Mouse (Mus musculus) 3134 (cell line): ENCODE measurements around the gene Adamts3.

Experiments
- DNase-seq: peaks from one replicate; pipeline ENCODE4 v3.0.0-alpha.2; 2011; ENCODE audit warnings: low spot score; ENCODE audit not compliant: insufficient read length; ENCODE audit errors: extremely low read depth

The Adamts3 gene

GRCm38 (mm10) chr5:89819531-89819930, 63.6 kb downstream of the Adamts3 start:
- DNase-seq, result no peak

DNA sequence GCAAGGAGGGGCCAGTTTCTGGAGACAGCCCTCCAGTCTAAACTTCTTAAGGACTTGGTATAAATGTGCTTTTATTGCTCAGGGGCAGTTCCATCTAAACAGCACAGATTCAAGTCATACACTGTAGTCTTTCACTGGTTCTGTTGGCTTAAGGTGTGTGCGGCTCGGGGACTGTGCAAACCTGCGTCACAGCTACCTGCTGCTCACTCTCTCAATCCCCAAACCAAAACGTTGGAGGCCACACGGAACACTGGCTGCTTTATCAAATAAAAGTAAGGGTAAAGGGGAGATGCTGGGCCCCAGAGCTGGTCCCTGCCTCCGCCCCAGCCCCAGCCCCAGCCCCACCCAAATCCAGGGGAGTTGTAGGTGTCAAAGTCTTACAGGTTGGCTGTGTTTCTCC, 66.5 kb downstream of the Adamts3 start:
- DNase-seq, result no peak

DNA sequence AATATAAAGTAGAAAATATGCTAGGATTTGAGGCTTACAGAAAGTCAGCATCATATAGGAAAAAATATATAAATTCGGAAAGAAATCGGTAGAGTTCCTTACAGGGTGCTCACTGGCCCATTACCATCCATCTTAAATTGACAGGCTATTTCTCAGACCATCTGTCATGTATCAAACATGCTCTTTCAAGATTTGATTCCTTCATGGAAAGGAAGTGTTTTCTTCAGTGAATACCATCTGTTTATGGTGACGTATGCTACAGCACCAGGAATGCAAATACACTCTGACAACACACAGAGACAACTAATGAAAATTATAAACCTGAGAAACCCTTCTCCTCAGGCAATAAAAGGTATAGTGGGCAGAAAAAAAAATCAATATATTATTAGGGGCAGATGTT, 68.6 kb downstream of the Adamts3 start:
- no peak for DNase-seq

- no peak for DNase-seq
These were observed 82.8 kb downstream of the Adamts3 start for GRCm38 (mm10) chr5:89800181-89800816.

DNA sequence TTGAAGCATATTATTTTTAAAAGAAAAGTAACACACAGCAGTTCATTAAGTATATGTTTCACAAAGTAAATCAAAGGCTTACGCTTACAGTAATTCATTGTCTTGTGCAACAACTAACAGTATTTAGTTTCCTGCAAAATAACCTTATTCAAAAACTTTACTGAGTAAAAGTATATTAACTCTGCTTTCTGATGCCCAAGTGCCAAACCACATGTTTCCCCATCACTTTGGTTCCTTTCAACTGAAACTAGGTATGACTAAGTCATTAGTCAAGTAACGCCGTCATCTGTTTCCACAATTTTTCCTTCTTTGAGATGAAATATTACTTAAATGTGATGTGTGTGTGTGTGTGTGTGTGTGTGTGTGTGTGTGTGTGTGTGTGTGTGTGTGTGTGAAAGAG, 89.4 kb downstream of the Adamts3 start:
- DNase-seq, result no peak

DNA sequence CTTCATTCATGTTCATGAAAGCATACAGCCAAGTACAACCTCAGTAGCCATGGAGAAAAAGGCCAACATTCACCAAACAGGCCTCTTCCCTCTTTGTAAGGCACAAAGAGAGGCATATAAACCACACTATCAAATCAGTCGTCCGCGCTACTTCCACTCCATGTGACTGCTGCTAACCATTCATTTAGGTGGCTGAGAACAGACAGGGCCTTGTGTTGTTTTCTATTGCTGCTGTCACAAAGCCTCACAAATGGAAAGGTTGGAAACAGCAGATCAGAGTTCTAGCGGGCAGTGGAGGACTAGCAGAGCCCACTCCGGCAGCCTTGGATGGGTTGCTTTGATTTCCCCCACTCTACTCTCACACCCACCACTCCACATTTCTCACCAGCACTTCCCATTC, 98.5 kb downstream of the Adamts3 start:
- no peak for DNase-seq

DNA sequence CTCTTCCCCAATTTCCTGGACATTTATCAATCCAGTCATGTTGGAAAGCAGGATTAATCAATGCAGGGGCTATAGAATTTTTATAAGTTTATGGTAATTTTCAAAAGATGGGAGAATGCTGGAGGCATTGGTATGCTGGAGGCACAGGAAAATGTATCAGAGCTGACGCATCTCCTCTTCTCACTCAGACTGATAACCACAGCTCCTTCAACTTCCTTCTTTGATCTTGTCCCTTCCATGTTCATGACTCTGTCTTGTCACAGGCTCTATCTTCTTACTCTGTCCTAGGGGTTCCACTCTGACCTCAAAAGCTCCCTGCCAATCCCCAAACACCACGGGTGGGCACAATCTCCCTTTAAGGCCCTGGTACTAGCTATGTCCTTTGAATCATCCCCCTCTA, 103.3 kb downstream of the Adamts3 start:
- no peak for DNase-seq

DNA sequence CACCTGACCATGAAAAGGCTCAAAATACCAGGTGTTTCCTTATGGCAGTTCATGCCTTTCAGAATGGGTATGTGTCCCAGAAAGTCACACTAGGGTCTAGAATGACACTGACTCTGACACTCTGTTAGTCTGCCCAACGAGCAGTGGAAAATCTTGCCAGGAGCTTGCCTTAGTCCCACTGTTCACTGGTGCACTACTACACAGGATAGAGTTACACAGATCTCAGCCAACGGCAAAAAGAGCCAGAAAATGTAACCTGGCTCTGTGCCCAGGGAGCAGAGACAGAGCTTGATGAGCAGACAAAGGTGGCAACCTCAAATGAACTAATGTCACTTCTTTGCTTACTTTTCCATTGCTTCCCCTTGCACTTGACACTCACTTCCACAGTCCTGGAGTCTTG, 104.5 kb downstream of the Adamts3 start:
- no peak for DNase-seq

- no peak for DNase-seq
These were observed 105.7 kb downstream of the Adamts3 start for GRCm38 (mm10) chr5:89777411-89777810.

- DNase-seq, result no peak
These were observed 112.3 kb downstream of the Adamts3 start for GRCm38 (mm10) chr5:89770655-89771355.

DNA sequence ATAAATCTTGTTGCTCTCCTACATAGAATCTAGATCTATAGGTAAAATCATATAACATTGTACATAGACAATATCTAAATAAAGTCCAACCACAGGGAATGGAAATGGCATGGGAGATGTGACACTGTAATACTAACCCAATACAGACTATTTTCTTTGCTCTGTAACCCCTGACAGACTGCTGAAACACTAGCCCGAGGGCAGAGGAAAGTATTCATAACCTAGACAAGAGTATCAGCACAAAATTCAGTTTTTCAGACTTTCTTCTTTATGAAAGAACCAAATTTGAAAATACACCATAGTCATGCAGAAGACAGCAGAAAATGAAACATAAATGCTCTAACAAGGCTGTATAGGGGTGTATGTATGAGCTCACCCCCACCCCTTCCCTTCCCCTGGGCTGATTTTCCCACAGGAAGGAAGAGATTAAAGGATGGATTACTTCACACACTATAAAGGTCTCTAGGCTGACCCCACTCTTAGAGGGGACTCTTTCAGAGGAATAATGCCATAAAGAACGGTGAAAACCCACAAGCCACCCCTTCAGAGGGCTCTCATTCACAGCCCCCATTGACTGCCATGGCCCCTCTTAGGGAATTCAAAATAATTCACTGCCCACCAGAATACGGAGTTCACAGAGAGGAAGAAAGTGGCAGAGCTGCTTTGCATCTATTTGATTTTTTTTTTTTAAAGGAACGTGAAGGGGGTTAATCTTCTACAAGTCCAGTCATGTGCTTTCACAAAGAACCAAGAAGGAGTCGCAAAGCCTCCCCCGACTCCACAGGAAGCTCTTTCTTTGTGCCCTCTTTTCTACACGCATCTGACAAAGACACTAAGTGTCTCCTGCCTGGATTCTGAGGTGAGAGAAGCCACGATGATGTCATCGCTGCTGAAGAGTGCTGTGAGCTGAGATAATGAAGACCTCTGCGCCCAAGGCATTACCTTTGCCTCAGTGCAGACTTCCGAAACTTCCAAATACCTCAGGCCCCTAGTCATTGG, 119.6 kb downstream of the Adamts3 start:
- DNase-seq, result no peak

DNA sequence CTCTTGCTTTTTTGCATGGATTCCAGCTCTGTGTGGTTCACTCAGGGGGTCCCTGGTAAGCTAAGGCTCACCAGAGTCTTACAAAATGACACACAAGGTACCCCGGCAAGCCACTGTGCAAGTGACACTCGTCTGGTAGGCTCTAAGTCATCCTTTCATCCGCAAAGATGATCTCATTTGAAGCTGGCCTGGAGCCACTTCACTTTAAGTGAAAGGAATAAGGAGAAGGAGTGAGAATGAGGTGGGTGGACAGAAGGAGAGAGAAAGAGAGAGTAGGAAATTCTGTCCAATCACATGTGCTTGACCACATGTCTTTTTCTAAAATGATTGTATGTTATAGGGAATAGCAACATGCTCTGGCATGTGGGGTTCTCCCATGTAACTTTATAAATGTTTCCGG, 122.8 kb downstream of the Adamts3 start:
- DNase-seq, result no peak

- DNase-seq, result no peak
These were observed 131.3 kb downstream of the Adamts3 start for GRCm38 (mm10) chr5:89751836-89752235.

- no peak for DNase-seq
These were observed 134.8 kb downstream of the Adamts3 start for GRCm38 (mm10) chr5:89748185-89748884.

DNA sequence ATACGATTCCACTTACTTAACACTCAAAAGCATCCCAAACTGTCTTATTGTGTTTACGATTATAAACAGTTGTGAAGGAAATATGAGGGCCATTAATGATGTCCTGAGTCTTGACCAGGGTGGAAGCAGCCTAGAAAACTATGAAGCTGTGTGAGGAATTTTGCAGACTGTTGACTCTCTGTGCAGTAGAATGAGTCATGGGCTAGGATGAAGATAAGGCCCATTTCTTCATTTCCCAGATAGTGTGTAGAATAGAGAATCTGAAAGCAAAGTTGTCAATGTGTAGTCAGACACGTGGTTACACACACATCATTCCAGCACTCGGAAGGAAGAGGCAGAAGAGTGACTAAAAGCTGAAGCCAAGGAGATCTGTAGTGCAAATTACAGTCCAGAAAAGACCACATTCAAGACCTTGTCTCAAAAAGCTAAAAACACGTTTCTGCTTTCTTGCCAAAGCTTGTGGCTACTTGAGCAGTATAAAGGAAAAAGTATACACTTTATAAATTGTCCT, 135.9 kb downstream of the Adamts3 start:
- DNase-seq, result no peak

DNA sequence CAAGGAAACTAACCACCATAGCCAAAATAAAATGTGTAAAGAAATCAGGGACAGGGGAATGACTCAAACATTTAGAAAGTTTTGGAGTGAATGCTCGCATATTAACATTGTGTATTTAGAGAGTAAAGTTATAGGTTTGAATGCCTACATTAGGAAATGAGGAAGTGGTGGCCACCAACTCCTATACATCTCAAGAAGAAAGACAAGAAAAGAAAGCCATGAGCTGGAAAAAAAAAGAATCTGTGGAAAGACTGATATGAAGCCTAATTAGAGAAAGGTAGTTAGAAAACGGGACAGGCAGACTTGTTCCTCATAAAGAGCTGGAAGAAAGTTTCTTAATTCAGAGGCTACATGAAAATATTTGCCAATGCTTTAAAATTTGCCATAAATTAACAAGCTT, 138.0 kb downstream of the Adamts3 start:
- DNase-seq, result no peak

- DNase-seq, result no peak
These were observed 148.4 kb downstream of the Adamts3 start for GRCm38 (mm10) chr5:89734759-89735158.

DNA sequence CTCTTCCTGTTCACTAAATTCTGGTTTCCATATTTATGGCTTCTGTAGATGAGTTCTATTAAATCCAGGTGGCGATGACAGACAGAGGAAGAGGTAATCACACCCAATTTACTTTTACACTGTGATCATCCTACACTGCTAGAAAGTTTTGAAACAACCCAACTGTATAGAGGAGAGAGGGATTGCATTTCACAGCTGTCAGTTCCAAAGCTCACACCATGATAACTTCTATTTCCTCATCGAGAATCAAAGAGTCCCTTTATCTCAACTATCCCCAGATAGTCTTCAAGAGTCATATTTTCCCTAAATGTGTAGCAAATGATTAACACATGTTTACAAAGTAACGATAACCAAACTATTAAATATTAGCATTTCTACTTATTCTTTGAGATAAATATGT, 152.7 kb downstream of the Adamts3 start:
- no peak for DNase-seq

DNA sequence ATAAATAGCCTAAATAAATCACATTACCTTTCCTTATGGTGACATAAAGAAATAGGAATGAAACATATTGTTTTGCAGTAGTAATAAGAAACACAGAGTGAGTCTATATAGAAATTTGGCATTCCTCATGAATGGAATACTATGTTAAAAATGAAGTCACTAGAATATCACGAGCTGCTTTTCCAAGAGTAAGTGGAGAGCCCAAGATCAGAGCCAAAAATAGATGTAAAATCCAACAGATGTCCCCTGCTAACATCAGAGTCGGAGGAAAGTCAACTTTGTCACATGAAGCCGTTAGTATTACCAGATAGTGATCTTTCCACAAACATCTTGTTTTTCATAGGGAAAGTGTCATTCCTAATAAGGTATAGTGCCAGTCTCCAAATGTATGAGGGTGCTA, 155.0 kb downstream of the Adamts3 start:
- no peak for DNase-seq

DNA sequence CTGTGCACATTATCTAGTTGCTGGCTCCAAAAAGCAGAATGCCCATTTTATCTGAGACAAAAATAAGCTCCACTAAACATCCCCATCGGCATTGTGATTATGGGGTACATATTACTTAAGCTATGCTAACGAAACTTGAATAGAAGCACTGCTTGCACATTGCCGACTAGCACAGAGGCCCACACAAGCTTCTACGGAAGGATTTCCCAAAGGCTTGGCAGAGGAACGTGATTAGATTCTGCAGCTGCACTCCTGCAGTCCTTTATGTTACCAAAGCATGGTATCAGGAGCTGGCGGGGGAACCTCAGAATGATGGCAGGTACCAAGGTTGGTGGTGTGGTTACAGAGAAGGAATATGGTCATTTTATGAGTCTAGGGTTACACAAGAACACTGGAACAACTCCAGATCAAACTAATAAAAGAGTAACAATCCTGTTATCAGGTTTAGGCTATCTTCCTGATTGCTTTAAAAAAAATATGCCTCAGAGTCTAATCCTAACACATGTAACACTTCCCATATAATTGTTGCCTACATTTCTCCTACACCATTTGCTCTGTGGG, 155.6 kb downstream of the Adamts3 start:
- no peak for DNase-seq
